Mouse (Mus musculus): ENCODE data around the gene Foxi3.

- no peak for TF ChIP-seq CHD2 (IDR thresholded peaks at IDR 0.05; ENCODE audit: low read length)
- no peak for TF ChIP-seq CTCF (conservative IDR thresholded peaks at IDR 0.05 in 1 of 2, IDR thresholded peaks at IDR 0.05 in 1 of 2; ENCODE audit: low read depth in 2 of 2, low read length in 2 of 2)
- TF ChIP-seq ZC3H11A (IDR thresholded peaks at IDR 0.05; ENCODE audit: low read depth, low read length): no peak
- no peak for TF ChIP-seq POLR2A (IDR thresholded peaks at IDR 0.05; ENCODE audit: low read depth, low read length)
- no peak for TF ChIP-seq GABPA (IDR thresholded peaks at IDR 0.05; ENCODE audit: insufficient replicate concordance, low read depth, low read length)
- TF ChIP-seq ZNF384 (IDR thresholded peaks at IDR 0.05; ENCODE audit: low read depth, low read length): no peak
- TF ChIP-seq UBTF (IDR thresholded peaks at IDR 0.05; ENCODE audit: low read depth, low read length): no peak
- no peak for TF ChIP-seq ETS1 (conservative IDR thresholded peaks at IDR 0.05; ENCODE audit: low read depth, low read length)
- TF ChIP-seq NRF1 (IDR thresholded peaks at IDR 0.05; ENCODE audit: low read depth, low read length): no peak
- TF ChIP-seq MAFK (IDR thresholded peaks at IDR 0.05; ENCODE audit: insufficient replicate concordance, low read length): no peak
- no peak for TF ChIP-seq BHLHE40 (IDR thresholded peaks at IDR 0.05; ENCODE audit: low read depth, low read length)
These were observed 7.9 kb downstream of the Foxi3 start for GRCm38 (mm10) chr6:70964116-70964830.

Data from CH12.LX (cell line).